Mouse (Mus musculus) forebrain, embryonic 15.5 days (tissue): ENCODE results near the gene Fcgr2b. TPM values are rescaled to one million over a fixed set of nuclear protein-coding genes. Genes with fewer than 3 reads are reported as not detected.

Experiments
- ATAC-seq: fragments of 200-750 bp; cut with Nextera tagmentation; replicated peaks from 2 replicates; pipeline ENCODE4 v1.8.0; 2017; ENCODE audit warnings: mild to moderate bottlenecking, moderate TSS enrichment, moderate library complexity
- H3K27ac ChIP-seq: fragments of 300-500 bp; sonication (generic); replicated peaks from 2 replicates; pipeline ENCODE4 v1.5.1; 2015; ENCODE audit warnings: mild to moderate bottlenecking, inconsistent platforms
- H3K27me3 ChIP-seq: fragments of 300-500 bp; sonication (generic); 2 replicates; pipeline ENCODE4 v1.6.1; 2015; ENCODE audit warnings: inconsistent platforms
- H3K36me3 ChIP-seq: fragments of 300-500 bp; sonication (generic); 2 replicates; pipeline ENCODE4 v1.6.1; 2015; ENCODE audit warnings: mild to moderate bottlenecking, inconsistent platforms
- H3K4me1 ChIP-seq: fragments of 300-500 bp; sonication (generic); 2 replicates; pipeline ENCODE4 v1.6.1; 2015; ENCODE audit warnings: inconsistent platforms
- H3K4me2 ChIP-seq: fragments of 300-500 bp; sonication (generic); replicated peaks from 2 replicates; pipeline ENCODE4 v1.6.1; 2015; ENCODE audit warnings: mild to moderate bottlenecking, inconsistent platforms
- H3K4me3 ChIP-seq: fragments of 300-500 bp; sonication (generic); 2 replicates; pipeline ENCODE4 v1.5.1; 2015; ENCODE audit warnings: mild to moderate bottlenecking, inconsistent platforms
- H3K9ac ChIP-seq: fragments of 300-500 bp; sonication (generic); replicated peaks from 2 replicates; pipeline ENCODE4 v1.6.1; 2015; ENCODE audit warnings: mild to moderate bottlenecking, inconsistent platforms
- H3K9me3 ChIP-seq: fragments of 300-500 bp; sonication (generic); 2 replicates; pipeline ENCODE4 v1.6.1; 2016; ENCODE audit warnings: inconsistent platforms
- WGBS: fragments of 180-500 bp; shearing (Covaris S2); methylation state at CpG from one replicate; pipeline ENCODE4 v1.1.7; 2015; ENCODE audit warnings: mixed read lengths; 5-methylcytosine and 5-hydroxymethylcytosine counted together
- polyA plus RNA-seq: library from polyadenylated mRNA; unstranded; fragments of >200 nt; fragmentation: Nextera tagmentation; extraction: Ambion mirVana; gene quantifications from 2 replicates; pipeline ENCODE4 v1.2.1, GENCODE M21; 2015

Fcgr2b gene
- polyA plus RNA-seq: 1.0 and 1.1 TPM in 2 replicates

- no peak for ATAC-seq
- Histone ChIP-seq H3K9me3 (no peaks in the 10 kb centered on the region), H3K4me1 (no peaks in the 10 kb centered on the region), H3K27me3 (no peaks in the 10 kb centered on the region), H3K4me3 (no peak within 1 kb of the TSS), H3K4me2 (no peak within 1 kb of the TSS), H3K27ac (no peak within 1 kb of the TSS), H3K9ac (no peak within 1 kb of the TSS), H3K36me3 (no peaks in the 10 kb centered on the region)
- 90% methylated on average over 5 of the region's 5 CpGs for WGBS
These were observed at the start of gene Fcgr2b for GRCm38 (mm10) chr1:170976447-170976846. Fcgr2b (minus strand) TSS chr1:170976547.

DNA sequence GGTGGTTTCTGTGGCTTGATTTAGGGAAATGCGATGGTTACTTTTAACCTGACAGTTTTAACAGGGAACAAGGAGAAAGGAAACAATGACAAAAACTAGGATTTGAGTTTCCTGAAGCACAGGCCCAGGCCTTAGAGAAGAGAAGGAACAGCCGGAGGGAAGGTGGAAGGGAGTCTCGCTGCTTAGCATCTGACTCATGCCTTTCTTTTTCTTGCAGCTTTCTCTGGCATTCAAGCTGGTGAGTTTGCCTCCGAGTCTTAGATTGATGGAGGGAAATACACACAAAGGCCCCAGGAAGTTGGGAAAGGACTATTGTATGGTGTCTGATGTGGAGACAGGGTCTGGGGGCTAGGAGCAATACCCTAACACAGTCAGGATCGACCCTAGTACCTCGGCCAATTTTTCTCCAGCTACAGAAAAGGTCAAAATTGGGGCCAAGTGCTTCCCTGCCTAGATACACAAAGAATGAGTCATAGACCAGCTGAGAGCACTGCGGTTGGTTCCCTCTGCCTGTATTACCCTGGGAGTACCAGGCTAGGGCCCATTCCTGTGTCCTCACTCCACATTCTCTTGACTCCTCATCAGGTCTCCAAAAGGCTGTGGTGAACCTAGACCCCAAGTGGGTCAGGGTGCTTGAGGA, 43.1 kb upstream of the Fcgr2b start:
- Histone ChIP-seq H3K9ac (no peak overlapping the region), H3K4me2 (no peak overlapping the region), H3K27ac (no peak overlapping the region), H3K36me3 (no peaks in the 10 kb centered on the region), H3K9me3 (no peaks in the 10 kb centered on the region), H3K4me3 (no peak overlapping the region), H3K4me1 (no peaks in the 10 kb centered on the region), H3K27me3 (no peaks in the 10 kb centered on the region)
- 83% methylated on average over 7 of the region's 7 CpGs for WGBS
- no peak for ATAC-seq

DNA sequence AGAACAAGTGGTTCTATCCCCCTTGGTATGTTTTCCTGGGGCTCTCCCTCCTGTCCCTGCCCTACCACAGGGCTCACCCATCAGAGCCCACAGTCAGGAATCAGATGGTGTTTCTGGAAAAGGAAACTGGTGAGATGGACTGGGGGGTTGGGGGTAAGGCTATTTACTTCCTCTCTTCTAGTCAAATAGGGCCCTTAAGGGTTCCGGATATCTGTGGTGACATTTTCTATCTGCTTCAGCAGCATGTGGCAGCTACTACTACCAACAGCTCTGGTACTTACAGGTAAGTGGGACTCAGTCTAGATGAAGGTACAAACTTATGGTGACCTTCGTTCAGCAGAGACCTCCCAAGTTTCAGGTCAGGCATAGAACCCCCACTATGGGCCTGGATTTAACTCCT, 42.4 kb upstream of the Fcgr2b start, which contains the start of gene Fcgr4:
TSS of gene Fcgr4 (plus strand) at position 184 of the 400 bp plus-strand sequence.
- Histone ChIP-seq H3K27me3 (no peaks in the 10 kb centered on the region), H3K4me3 (no peak within 1 kb of the TSS), H3K4me1 (no peaks in the 10 kb centered on the region), H3K27ac (no peak within 1 kb of the TSS), H3K9me3 (no peaks in the 10 kb centered on the region), H3K9ac (no peak within 1 kb of the TSS), H3K4me2 (no peak within 1 kb of the TSS), H3K36me3 (no peaks in the 10 kb centered on the region)
- WGBS: 85% methylated on average over 2 of the region's 2 CpGs
- no peak for ATAC-seq

DNA sequence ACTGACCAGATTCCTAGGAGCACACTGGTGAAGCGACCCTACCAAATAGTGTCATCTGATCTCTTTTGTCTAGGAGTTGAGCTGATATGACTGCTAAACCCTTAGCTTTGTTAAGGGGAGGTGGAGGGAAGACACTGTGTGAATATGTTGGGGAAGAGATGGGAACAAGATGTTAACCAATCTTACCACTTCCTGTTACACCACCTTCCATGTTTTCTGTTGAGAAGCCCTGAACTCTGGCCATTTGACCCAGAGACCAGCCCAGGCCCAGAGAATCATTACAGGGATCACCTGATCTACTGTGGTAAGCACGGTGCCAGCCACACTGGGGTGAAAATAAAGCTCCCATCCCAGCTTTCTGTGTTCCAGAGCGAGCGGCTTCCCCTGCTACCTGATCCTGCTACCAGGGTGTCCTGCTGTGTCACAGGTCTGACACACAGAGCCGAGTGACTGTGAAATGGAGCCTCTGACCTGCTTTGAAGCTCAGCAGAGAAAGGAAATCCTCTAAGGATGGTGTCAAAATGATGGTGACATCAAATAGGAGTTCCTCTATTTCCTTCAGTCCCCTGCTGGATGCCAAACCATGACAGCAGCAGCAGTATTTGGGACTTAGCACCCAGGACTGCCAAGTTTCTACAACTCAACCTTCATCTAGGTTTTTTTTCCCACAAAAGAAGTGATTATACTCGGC, 41.3 kb upstream of the Fcgr2b start:
- ATAC-seq: no peak

GRCm38 (mm10) chr1:171016676-171017356, 40.5 kb upstream of the Fcgr2b start:
- 92% methylated on average over 6 of the region's 6 CpGs for WGBS
- H3K27me3 ChIP-seq: no peaks in the 10 kb centered on the region
- no peak overlapping the region for H3K9ac ChIP-seq
- no peak overlapping the region for H3K4me3 ChIP-seq
- no peak overlapping the region for H3K4me2 ChIP-seq
- H3K27ac ChIP-seq: no peak overlapping the region
- no peaks in the 10 kb centered on the region for H3K9me3 ChIP-seq
- ATAC-seq: no peak
- no peaks in the 10 kb centered on the region for H3K4me1 ChIP-seq
- H3K36me3 ChIP-seq: no peaks in the 10 kb centered on the region

More for the DNA sequence above, 41.3 kb upstream of the Fcgr2b start:
- Histone ChIP-seq H3K9ac (no peak overlapping the region), H3K4me2 (no peak overlapping the region), H3K27me3 (no peaks in the 10 kb centered on the region), H3K9me3 (no peaks in the 10 kb centered on the region), H3K36me3 (no peaks in the 10 kb centered on the region), H3K27ac (no peak overlapping the region), H3K4me3 (no peak overlapping the region), H3K4me1 (no peaks in the 10 kb centered on the region)
- WGBS: 60% methylated on average over 6 of the region's 6 CpGs

- 75% methylated on average over 4 of the region's 4 CpGs for WGBS
- Histone ChIP-seq H3K27ac (no peak overlapping the region), H3K4me1 (no peaks in the 10 kb centered on the region), H3K9me3 (no peaks in the 10 kb centered on the region), H3K9ac (no peak overlapping the region), H3K4me3 (no peak overlapping the region), H3K36me3 (no peaks in the 10 kb centered on the region), H3K4me2 (no peak overlapping the region), H3K27me3 (no peaks in the 10 kb centered on the region)
- no peak for ATAC-seq
These were observed 35.4 kb upstream of the Fcgr2b start for GRCm38 (mm10) chr1:171011733-171012132.

DNA sequence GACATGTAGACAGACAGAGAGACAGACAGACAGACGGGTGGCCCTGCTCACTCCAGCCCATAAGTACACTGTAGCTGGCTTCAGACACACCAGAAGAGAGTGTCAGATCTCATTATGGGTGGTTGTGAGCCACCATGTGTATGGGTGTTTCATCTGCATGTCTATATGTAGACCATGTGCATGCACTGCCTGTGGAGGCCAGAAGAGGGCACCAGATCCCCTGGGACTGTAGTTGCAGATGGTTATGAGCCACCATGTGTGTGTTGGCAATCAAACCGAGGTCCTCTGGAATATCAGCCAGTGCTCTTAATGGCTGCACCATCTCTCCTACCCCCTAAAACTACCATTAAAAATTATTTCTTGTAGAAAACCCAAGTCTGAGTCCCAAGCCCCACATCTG, 30.6 kb upstream of the Fcgr2b start:
- no peak overlapping the region for H3K4me2 ChIP-seq
- ATAC-seq: no peak
- H3K36me3 ChIP-seq: no peaks in the 10 kb centered on the region
- no peak overlapping the region for H3K9ac ChIP-seq
- no peak overlapping the region for H3K4me3 ChIP-seq
- H3K9me3 ChIP-seq: no peaks in the 10 kb centered on the region
- no peak overlapping the region for H3K27ac ChIP-seq
- H3K4me1 ChIP-seq: no peaks in the 10 kb centered on the region
- no peaks in the 10 kb centered on the region for H3K27me3 ChIP-seq
- 86% methylated on average over 2 of the region's 2 CpGs for WGBS

GRCm38 (mm10) chr1:171006335-171006734, 30.0 kb upstream of the Fcgr2b start:
- no peak for ATAC-seq
- Histone ChIP-seq H3K9ac (no peak overlapping the region), H3K4me1 (no peaks in the 10 kb centered on the region), H3K27ac (no peak overlapping the region), H3K36me3 (no peaks in the 10 kb centered on the region), H3K4me2 (no peak overlapping the region), H3K4me3 (no peak overlapping the region), H3K27me3 (no peaks in the 10 kb centered on the region), H3K9me3 (no peaks in the 10 kb centered on the region)
- 94% methylated on average over 4 of the region's 4 CpGs for WGBS

- no peak for ATAC-seq
- Histone ChIP-seq H3K27ac (no peak overlapping the region), H3K9me3 (no peaks in the 10 kb centered on the region), H3K4me1 (no peaks in the 10 kb centered on the region), H3K4me2 (no peak overlapping the region), H3K36me3 (no peaks in the 10 kb centered on the region), H3K27me3 (no peaks in the 10 kb centered on the region), H3K4me3 (no peak overlapping the region), H3K9ac (no peak overlapping the region)
These were observed 29.2 kb upstream of the Fcgr2b start for GRCm38 (mm10) chr1:171005586-171005985.

DNA sequence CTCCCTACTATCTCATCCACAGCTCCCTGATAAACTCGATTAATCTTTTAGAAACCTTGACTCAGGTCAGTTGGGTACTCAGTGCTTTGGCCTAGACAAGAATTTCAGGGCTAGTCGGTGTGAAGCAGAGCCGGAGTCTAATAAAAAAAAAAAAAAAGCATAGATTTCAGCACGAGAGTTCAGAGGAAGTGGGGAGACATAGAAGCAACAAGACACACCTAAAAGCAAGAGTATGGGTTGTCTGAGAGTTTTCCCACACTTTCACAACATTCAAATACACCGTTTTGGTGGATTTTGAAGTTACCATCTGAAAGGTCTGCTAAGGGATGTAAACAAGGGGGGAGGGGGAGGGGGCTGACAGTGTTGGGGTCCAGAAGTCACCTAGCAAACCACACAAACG, 28.7 kb upstream of the Fcgr2b start:
- Histone ChIP-seq H3K4me2 (no peak overlapping the region), H3K4me1 (no peaks in the 10 kb centered on the region), H3K27ac (no peak overlapping the region), H3K9me3 (no peaks in the 10 kb centered on the region), H3K36me3 (no peaks in the 10 kb centered on the region), H3K27me3 (no peaks in the 10 kb centered on the region), H3K9ac (no peak overlapping the region), H3K4me3 (no peak overlapping the region)
- no peak for ATAC-seq
- WGBS: 74% methylated on average over 6 of the region's 6 CpGs

DNA sequence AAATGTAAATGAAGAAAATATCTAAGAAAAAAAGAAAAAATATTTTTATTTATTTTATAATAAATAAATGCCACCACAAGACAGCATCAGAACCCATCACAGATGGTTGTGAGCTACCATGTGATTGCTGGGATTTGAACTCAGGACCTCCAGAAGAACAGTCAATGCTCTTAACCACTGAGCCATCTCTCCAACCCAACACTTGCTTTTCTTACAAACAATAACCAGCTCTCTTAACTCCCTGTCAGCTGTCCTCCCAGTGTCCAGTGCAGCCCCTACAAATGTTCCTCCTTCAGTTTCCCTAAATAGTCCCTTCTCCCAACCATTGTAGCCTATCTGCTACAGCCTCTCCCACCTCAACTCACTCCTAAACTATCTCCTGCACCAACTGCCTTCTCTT, 23.5 kb upstream of the Fcgr2b start:
- H3K4me3 ChIP-seq: no peak overlapping the region
- H3K9me3 ChIP-seq: no peaks in the 10 kb centered on the region
- H3K27me3 ChIP-seq: no peaks in the 10 kb centered on the region
- H3K36me3 ChIP-seq: no peaks in the 10 kb centered on the region
- no peak for ATAC-seq
- H3K27ac ChIP-seq: no peak overlapping the region
- H3K9ac ChIP-seq: no peak overlapping the region
- H3K4me1 ChIP-seq: no peaks in the 10 kb centered on the region
- no peak overlapping the region for H3K4me2 ChIP-seq

DNA sequence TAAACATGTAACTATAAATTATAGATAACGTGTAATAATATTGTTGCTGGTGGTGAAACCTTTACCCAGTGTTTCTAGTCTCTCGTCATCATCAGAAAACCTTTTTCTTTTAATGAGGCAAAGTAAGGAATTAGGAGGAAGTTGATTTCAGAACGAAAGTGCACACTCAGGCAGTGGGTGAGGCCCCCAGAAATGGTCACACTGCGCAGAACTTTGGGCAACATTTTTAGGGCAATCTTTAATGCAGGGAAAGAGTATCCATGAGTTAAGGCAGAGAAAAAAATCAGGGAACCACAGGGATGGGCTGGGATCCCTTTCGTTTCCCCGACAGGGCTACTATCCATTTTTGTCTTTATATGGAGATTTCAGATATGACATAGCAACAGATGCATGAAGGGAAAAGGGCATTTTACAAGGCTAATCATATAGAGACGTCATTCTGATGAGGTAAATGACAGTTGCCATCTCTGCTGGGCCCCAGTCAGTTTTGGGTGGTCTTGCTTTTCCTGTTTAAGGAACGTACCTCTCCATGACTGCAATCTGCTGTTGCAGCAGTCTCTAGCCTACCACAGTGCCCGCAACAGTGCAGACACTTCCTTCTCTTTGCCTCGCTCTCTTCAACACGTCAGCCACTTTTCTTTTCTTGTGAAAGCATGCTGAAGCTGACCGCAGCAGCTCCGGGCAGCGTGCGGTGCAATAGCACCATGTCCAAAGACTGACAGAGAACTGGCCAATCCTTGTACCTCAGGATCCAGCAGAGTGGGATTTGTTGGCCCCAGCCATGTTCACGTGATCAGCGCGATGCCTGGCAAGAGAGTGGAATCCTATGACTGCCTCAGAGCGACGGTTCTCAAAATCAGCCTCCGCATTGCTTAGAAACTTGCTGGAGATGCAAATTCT, 21.7 kb upstream of the Fcgr2b start:
- H3K27me3 ChIP-seq: no peaks in the 10 kb centered on the region
- ATAC-seq: no peak
- no peaks in the 10 kb centered on the region for H3K36me3 ChIP-seq
- H3K4me2 ChIP-seq: no peak overlapping the region; the same call in 1 of the 2 replicates
- H3K9ac ChIP-seq: no peak overlapping the region
- WGBS: 62% methylated on average over 21 of the region's 21 CpGs
- H3K4me1 ChIP-seq: no peaks in the 10 kb centered on the region
- no peaks in the 10 kb centered on the region for H3K9me3 ChIP-seq
- H3K4me3 ChIP-seq: no peak overlapping the region
- no peak overlapping the region for H3K27ac ChIP-seq
